Mouse (Mus musculus): ENCODE results near the gene Tsga10ip. TPM values are rescaled to one million over a fixed set of nuclear protein-coding genes. Genes with fewer than 3 reads are reported as not detected.
A peak's percentile ranks its signal among the peaks of the same experiment; 100 is the strongest.
"Not testable (repeated sequence)": the region's sequence is repeated elsewhere in the genome, so short reads cannot be mapped to it uniquely, and the experiment has no call there.

The Tsga10ip gene
- total RNA-seq, 2 experiments from 2014 or later = not detected

DNA sequence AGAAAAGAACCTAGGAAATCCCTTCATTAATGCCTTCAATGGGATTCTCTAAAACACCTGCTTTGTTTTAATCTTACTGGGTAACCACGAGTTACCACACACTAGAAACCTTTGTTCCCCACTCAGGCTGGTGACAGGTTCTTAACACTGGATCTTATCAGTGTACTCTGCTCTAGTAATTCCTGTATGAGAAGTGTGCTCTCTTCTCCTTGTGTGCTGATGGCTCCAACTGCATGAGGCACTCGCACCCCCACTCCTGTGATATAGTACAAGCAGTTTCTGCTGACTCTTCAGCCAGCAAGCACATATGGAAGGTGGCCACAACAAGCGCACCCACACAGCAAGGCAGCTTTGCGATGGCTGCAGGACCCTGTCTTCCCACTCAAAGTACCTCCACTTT is 28.1 kb downstream of the Tsga10ip start:
- no peak overlapping the region for H3K4me3 ChIP-seq
- TF ChIP-seq CTCF (IDR thresholded peaks at IDR 0.05) = no peak
- intact Hi-C loops (cut with DNase I) = no loop called here
- no peak overlapping the region for H3K27ac ChIP-seq
- DNase-seq (ENCODE audit: extremely low spot score in 1 of 2, low spot score in 2 of 2) = no peak

DNA sequence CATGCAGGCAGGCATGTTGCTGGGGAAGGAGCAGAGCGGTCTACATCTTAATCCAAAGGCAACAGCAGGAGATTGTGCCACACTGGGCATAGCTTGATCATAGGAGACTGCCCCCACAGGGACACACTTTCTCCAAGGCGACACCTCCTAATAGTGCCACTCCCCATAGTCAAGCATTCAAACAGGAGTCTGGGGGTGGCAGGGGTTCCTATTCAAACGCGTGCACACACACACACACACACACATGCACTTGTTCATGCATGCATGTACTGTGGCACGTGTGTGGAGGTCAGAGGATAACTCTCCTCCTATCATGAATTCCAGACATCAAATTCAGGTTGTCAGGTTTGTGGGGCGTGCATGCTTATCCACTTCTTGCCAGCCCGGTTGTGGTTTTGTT is 29.6 kb downstream of the Tsga10ip start:
- H3K4me3 ChIP-seq = no peak overlapping the region
- no peak overlapping the region for H3K27ac ChIP-seq
- intact Hi-C loops (cut with DNase I) = no loop called here
- DNase-seq (ENCODE audit: extremely low spot score in 1 of 2, low spot score in 2 of 2) = no peak
- no peak for TF ChIP-seq CTCF (IDR thresholded peaks at IDR 0.05)

DNA sequence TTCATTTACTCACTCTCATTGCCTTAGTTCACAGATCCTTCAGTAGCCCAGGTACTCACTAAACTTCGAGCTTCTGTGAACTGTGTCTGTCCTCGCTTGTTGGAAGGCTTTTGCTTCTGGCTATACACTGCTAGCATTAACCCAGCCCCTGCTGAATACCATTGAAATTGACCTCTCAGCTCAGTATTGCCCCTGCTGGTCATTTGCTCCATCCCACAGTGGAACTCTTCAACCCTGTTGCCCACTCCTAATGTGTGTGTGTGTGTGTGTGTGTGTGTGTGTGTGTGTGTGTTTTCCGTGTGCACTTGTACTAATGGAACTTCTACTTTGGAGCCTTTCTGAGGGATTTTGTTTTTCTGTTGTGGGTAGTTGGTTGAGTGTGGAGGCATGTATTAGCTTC is 31.4 kb downstream of the Tsga10ip start:
- peak; percentile 14 for TF ChIP-seq CTCF (IDR thresholded peaks at IDR 0.05)
- intact Hi-C loops (cut with DNase I) = no loop called here
- no peak for DNase-seq (ENCODE audit: extremely low spot score in 1 of 2, low spot score in 2 of 2)
- Histone ChIP-seq H3K27ac (no peak overlapping the region), H3K4me3 (no peak overlapping the region)

DNA sequence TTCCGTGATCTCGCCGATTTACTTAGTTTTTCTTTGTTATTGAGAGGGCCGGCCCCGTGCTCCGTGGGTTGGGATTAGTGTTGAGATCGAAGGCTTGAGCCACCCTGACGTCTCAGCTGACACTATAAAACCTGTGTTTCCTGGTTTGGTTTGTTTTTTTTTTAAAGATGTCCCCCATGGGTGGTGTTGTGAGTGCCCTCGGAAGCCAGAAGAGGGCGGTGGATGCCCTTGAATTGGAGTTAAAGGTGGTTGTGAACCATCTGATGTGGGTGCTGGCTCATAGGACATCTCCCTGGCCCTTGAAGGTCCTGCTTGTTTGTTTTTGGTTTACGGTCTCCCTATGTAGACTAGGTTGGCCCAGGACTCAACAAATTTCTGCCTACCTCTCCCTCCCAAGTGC is 34.9 kb downstream of the Tsga10ip start:
- TF ChIP-seq CTCF (IDR thresholded peaks at IDR 0.05) = no peak; the same call in 1 of the 2 replicates
- no peak for DNase-seq (ENCODE audit: extremely low spot score in 1 of 2, low spot score in 2 of 2)
- no peak overlapping the region; the same call in none of the 2 replicates for H3K27ac ChIP-seq
- intact Hi-C loops (cut with DNase I) = loop anchor here (2.0 to 5.0 kb wide), 3 partner anchors 57 to 320 kb away; partner anchors contain the start of genes AI837181, Drap1, Map3k11 and Mus81
- H3K4me3 ChIP-seq = peak overlapping the region; percentile 88

DNA sequence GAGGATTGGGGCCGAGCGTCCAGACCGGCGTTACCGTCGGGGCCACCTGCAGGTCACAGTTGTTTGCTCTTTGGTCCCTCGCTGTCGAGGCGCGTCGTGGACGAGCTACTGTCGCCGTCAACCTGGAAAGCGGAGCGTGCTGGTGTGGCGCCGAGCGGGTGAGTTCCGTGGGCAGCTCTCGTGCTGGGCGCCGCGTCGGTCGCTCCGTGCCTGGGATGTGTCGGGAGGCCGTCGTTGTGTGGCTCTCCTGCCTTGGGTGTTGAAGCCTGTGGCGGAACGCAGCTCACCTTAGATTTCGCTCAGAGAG is 35.3 kb downstream of the Tsga10ip start, which contains the start of gene Banf1:
Gene Banf1, minus strand, starts transcription at position 116 of the 307 bp plus-strand sequence.
- intact Hi-C loops (cut with DNase I) = loop anchor here (2.0 to 5.0 kb wide), 3 partner anchors 58 to 320 kb away; partner anchors contain the start of genes AI837181, Drap1, Map3k11 and Mus81
- Histone ChIP-seq H3K27ac (peak within 1 kb of the TSS; percentile 94), H3K4me3 (peak within 1 kb of the TSS; percentile 88)
- no peak for DNase-seq (ENCODE audit: extremely low spot score in 1 of 2, low spot score in 2 of 2)
- TF ChIP-seq CTCF (IDR thresholded peaks at IDR 0.05) = no peak

DNA sequence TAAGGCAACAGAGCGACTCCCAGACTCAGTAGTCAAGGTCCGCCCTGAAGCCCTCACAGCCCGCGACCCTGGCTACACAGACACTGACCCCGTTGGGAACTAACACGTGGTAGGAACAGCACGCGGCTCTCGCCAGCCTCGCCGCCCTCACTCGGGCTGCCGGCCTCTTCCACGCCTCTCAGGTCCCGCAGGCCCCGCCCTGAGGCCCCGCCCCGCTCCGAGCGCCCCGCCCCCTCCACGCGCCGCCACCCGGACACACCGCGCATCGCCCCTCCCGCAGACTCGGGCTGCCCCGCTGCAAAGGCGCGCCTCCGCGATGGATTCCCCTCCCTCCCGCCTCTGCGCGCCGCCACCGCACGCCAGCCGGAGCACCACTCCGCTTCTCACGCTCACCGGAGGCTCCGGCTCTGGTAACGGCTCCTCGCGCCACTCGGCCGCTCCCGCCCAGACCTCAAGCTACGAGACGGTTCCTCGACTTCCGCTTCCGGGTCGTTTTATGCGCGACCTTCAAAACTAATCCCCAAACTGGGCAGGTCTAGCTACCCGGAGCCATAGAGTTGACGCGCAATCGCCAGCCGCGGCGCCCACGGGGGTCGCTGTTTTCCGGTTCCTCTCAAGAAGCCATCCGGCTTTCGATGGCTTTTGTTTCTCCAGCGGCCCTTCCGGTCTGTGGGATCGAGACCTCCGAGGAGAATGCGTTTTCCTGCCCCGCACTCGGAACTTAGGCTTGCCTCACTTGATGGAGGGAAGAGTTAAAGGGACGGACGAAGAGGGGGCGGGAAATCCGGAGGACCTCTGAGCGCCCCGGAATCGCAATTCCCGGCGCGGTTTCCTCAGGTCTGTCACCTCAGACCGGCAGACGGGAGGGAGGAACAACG is 35.9 kb downstream of the Tsga10ip start, which contains the start of gene Eif1ad:
Gene Eif1ad, plus strand, starts transcription at position 567 of the 878 bp plus-strand sequence.
- H3K27ac ChIP-seq = peak within 1 kb of the TSS; percentile 94
- peak; percentile 91 to 94 for DNase-seq (ENCODE audit: extremely low spot score in 1 of 2, low spot score in 2 of 2)
- peak; percentile 36 for TF ChIP-seq CTCF (IDR thresholded peaks at IDR 0.05)
- peak within 1 kb of the TSS; percentile 88 for H3K4me3 ChIP-seq
- intact Hi-C loops (cut with DNase I) = loop anchor here (1.0 to 5.0 kb wide), 4 partner anchors 22 to 321 kb away; partner anchors contain the start of genes AI837181, Drap1, Map3k11 and Mus81

DNA sequence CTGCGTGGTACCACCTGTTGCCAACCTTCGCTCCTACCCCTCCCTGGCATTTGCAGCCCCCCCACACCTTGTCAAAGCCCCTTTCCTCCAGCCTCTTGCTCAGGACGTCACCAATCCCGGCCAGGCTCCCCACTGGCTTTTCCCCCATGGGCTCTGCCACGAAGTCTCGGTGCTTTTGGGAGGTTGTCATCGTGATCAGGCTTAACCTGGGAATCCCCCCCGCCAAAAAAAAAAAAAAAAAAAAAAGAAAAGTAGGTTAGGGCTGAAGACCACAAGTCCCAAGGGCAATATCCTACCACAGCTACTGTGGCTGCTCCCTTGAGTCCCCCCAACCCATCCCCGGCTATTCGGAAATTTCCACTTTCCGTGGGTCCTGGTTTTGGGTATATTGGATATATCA is 36.6 kb downstream of the Tsga10ip start:
- Histone ChIP-seq H3K27ac (peak overlapping the region; percentile 94), H3K4me3 (peak overlapping the region; percentile 88)
- TF ChIP-seq CTCF (IDR thresholded peaks at IDR 0.05) = no peak
- no peak for DNase-seq (ENCODE audit: extremely low spot score in 1 of 2, low spot score in 2 of 2)
- intact Hi-C loops (cut with DNase I) = loop anchor here (1.0 to 5.0 kb wide), 4 partner anchors 23 to 322 kb away; partner anchors contain the start of genes AI837181, Drap1, Map3k11 and Mus81

DNA sequence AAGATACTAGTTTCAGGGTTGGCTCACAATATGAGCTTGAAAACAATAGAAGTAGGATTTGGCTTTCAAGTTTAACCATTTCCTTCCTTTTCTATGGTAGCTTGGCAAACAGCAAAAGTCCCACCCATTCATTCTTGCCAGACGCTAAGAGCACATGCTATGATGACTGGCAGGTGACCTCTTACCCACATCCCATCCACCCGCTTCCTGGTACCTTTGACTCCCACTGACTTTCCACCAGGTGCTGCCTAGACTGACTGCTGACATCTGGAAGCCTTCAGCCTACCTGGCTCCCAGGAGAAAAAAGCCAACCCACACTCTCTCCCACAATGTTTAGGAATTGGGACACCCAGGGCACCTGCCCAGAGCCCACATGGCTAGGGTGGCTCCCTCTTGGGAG is 38.2 kb downstream of the Tsga10ip start:
- intact Hi-C loops (cut with DNase I) = no loop called here
- H3K4me3 ChIP-seq = no peak overlapping the region
- no peak for TF ChIP-seq CTCF (IDR thresholded peaks at IDR 0.05)

DNA sequence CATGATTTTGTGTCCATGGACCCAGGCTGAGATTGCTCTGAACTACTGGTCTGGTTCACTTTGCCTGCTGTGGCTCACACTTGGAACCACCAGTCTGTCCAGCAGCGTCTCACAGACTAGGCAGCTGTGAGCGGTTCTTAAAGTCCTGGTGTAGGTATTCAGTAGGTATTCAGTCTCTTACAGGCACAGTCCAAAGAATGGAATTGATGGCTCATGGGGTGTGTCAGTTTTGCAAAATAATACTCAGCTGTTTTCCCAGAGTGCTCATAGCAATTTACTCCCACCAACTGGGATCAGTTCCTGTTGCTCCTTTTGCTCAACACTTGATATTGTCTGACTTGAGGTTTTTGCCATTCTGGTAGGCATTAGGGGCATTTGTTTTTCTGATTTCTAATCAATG is 40.1 kb downstream of the Tsga10ip start:
- TF ChIP-seq CTCF (IDR thresholded peaks at IDR 0.05) = no peak
- no peak for DNase-seq (ENCODE audit: extremely low spot score in 1 of 2, low spot score in 2 of 2)
- Histone ChIP-seq H3K27ac (no peak overlapping the region), H3K4me3 (no peak overlapping the region)
- intact Hi-C loops (cut with DNase I) = no loop called here

More for the DNA sequence above, 38.2 kb downstream of the Tsga10ip start:
- no peak overlapping the region for H3K27ac ChIP-seq
- no peak for DNase-seq (ENCODE audit: extremely low spot score in 1 of 2, low spot score in 2 of 2)

DNA sequence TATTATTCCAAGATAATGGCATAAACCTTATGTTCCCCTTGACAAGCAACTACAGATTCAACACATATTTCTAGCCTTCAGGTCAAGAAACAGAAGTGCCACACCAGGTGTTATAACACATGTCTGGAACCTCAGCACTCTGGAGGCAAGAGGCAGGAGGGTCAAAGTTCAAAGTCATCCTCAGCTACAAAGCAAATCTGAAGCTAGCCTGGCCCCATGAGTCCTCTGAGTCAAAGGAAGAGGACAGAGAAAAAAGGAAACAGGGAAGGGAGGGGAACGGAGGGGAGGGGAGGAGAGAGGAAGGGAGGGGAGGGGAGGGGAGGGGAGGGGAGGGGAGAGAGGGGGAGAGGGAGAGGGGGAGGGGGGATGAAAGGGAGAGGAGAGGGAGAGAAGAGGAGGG is 46.2 kb downstream of the Tsga10ip start:
- TF ChIP-seq CTCF (IDR thresholded peaks at IDR 0.05) = no peak
- no peak for DNase-seq (ENCODE audit: extremely low spot score in 1 of 2, low spot score in 2 of 2)
- H3K4me3 ChIP-seq = no peak overlapping the region
- intact Hi-C loops (cut with DNase I) = no loop called here
- no peak overlapping the region for H3K27ac ChIP-seq

DNA sequence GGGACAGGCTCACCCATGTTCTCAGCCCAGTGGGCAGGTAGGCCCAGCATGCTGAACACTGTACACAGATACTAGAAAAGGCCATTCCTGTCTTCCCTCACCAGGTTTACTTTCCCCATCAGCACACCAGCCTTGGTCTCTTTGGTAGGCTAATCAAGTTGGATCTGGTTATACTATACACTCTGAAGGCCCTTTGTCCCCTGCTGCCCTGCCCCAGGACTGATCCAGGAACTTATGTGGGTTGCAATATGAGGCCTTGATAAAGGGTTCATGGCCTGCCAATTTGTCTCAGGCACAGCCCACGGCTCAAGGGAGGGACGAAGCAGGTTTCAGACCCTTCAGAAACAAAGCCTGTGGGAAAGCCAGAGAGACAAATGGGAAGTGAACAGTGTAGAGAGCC is 48.7 kb downstream of the Tsga10ip start:
- intact Hi-C loops (cut with DNase I) = no loop called here
- no peak for TF ChIP-seq CTCF (IDR thresholded peaks at IDR 0.05)
- no peak for DNase-seq (ENCODE audit: extremely low spot score in 1 of 2, low spot score in 2 of 2)
- H3K4me3 ChIP-seq = no peak overlapping the region
- no peak overlapping the region for H3K27ac ChIP-seq

DNA sequence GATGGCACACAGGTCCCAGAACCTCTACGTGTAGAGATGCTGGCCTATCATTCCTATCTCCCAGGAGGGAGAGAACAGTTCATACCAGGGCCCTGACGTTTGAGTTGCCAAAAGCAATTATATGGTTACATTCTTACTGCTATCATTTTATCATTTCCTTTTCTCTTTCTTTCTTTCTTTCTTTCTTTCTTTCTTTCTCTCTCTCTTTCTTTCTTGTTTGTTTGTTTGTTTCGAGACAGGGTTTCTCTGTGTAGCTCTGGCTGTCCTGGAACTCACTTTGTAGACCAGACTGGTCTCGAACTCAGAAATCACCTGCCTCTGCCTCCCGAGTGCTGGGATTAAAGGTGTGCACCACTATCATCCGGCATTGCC is 52.8 kb downstream of the Tsga10ip start, which contains the start of gene Cst6:
Gene Cst6, minus strand, starts transcription at position 73 of the 372 bp plus-strand sequence.
- DNase-seq (ENCODE audit: extremely low spot score in 1 of 2, low spot score in 2 of 2) = not testable (repeated sequence)
- Histone ChIP-seq H3K4me3 (peak within 1 kb of the TSS; percentile 55), H3K27ac (peak within 1 kb of the TSS; percentile 82)
- intact Hi-C loops (cut with DNase I) = loop anchor here (2.0 to 10.0 kb wide), 2 partner anchors 47 to 155 kb away; no protein-coding TSS in a partner anchor
